Mouse (Mus musculus): Measurements from ENCODE around the gene AI854703.

DNA sequence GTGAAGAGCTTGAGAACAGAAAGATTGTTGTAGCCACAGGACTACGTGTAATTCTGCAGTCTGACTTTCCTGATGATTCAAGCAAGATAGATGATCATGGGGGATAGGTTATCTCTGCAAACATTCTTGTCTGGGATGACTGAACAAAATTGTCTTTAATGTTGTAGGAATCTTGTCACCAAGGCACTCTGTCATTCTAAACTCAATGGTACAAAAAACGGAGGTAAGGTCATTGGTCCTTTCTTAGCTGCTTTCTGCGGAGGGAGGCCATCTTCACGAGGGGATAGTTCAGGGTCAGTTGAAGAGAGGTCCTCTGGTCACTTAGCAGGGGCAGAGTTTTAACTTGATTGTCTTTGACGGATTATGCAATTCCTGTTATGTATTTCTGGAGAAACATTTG is 47.8 kb upstream of the AI854703 start:
- TF ChIP-seq CTCF (IDR thresholded peaks at IDR 0.05; ENCODE audit: control insufficient read depth, insufficient read depth, insufficient replicate concordance, low read depth, low read length) = no peak
- TF ChIP-seq POLR2A (IDR thresholded peaks at IDR 0.05; ENCODE audit: control insufficient read depth, low read depth, low read length) = no peak
